Mouse (Mus musculus) thymus, postnatal 25 days (tissue): ENCODE data around the gene Arl6.

Experiments used
- DNase-seq: peaks from one replicate; pipeline ENCODE4 v3.0.0; 2022

The Arl6 gene

GRCm38 (mm10) chr16:59586276-59586675 is 52.9 kb downstream of the Arl6 start:
- no peak for DNase-seq

GRCm38 (mm10) chr16:59585706-59586244 is 53.4 kb downstream of the Arl6 start:
- no peak for DNase-seq

- no peak for DNase-seq
Observed at GRCm38 (mm10) chr16:59583515-59583914, 55.7 kb downstream of the Arl6 start.

DNA sequence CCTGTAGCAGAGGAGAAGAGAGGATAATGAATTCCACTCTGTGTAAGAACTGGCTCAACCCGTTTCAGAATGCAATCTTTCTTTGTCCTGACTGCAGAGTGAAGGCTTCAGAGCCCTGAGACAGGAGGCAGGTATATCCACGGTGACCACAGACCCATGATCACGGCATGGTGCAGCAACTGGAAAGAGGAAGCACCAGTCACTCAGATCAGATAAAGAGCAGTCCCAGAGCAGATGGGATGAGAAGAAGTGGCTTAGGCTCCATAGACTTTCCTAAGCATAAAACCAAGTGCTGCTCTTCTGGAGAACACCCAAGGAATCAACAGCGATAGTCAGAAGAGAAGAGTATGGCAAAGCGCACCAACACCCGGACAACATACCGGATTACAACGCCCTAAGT is 60.0 kb downstream of the Arl6 start:
- DNase-seq = no peak

GRCm38 (mm10) chr16:59573961-59574360 is 65.2 kb downstream of the Arl6 start:
- DNase-seq = no peak

DNA sequence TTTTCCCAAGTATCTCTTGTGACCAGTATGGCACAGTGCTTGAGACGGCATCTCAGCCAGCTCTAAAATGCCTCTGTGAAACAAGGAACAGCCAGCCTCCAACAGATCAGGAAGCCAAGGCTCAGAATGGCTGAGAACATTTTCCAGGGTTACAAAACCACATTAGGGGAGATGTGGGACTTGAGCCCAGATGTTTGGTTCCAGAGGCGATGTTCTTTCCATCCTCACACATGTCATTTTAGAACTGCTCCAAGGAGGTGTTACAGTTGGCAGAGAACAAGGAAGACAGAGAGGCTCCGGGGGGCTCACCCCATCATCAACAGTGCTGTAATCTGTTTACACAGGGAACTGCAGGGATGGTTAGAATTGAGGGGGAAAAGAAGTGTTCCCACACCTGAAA is 66.5 kb downstream of the Arl6 start:
- DNase-seq = no peak

DNA sequence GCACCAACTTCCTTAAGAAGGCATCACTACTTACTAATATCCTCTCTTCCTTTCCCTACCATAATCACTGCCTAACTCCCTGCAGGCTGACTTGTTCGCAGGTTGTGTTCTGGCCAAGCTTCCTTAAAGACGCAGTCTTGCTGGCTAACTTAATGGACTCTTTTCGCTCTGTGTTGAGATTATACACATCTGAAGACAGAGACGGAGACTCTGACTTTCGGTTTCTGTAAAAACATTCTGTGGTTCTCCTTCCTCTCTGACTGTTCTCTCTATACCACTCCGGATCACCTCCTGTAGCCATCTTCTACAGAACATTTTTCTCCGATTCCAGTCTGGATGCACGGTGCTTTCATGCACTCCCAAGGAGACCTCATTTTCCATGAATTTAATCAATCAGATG is 68.4 kb downstream of the Arl6 start:
- no peak for DNase-seq

- no peak for DNase-seq
Observed at GRCm38 (mm10) chr16:59569837-59570236, 69.4 kb downstream of the Arl6 start.

GRCm38 (mm10) chr16:59567721-59568381 is 71.3 kb downstream of the Arl6 start:
- no peak for DNase-seq

DNA sequence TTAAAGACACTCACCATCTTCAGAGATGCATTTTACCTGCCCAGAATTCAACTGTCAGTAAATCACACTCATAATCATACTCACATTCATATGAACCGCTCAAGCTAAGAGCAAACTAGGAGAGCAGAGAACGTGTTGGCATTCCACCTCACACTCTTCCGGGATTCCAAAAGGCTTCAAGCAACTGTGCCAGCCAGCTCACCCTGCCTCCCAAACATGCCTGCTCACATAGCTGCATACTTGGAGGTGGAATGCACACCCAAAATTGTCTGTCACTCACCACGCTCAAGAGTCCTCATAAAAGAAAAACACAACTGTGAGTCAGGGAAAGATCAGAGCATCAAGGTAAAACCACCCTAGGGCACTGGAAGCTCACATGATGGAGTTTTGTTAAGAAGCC is 72.8 kb downstream of the Arl6 start:
- no peak for DNase-seq

DNA sequence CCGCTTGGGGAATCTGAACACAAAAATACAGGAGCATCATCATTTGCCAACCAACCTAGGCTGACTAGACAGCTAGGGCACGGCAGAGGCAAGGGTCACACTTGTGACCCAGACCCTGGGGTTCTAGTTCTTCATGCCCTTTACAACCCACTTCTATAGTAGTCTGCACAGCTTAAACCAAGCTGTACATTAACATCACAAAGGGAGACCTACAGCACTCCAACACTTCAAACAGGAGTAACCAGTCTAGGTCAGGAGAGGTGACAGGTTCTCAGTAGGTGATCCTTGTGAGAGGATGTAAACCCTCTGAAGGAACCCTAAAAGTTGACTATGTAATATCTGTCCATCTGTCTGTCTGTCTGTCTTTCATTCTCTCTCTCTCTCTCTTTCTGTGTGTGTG is 73.6 kb downstream of the Arl6 start:
- no peak for DNase-seq

DNA sequence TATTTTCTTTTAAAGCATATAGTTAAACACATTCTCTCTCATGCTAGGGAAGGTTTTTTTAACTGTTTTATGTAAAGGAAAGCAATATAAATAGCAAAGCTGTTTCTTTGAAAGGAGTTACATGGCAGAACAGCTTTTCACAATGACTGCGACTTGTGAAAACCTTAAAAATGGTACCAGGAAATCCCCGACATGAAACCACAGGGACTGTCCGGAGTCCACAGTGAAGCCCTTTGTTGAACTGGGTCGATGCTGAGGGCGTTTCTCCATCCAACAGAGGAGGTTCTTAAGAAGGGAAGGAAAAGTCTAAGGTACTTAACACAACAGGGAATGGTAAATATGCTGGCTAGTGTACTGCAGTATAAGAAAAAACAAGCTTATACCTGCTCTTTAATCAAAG is 75.2 kb downstream of the Arl6 start:
- DNase-seq = no peak
